Mouse (Mus musculus): ENCODE data around the gene Fbxl15. TPM values are rescaled to one million over a fixed set of nuclear protein-coding genes. Genes with fewer than 3 reads are reported as not detected.
A peak's percentile ranks its signal among the peaks of the same experiment; 100 is the strongest.

The Fbxl15 gene
- polyA plus RNA-seq, 1 experiment: 13.1 TPM

GRCm38 (mm10) chr19:46347936-46348668 is 20.1 kb downstream of the Fbxl15 start:
- peak overlapping the region; percentile 88 for H3ac ChIP-seq (ENCODE audit: control insufficient read depth, insufficient read length, low read depth)
- H3K27me3 ChIP-seq (ENCODE audit: control insufficient read depth, insufficient read depth, insufficient read length): no peaks in the 10 kb centered on the region
- no peaks in the 10 kb centered on the region for H3K36me3 ChIP-seq (ENCODE audit: control insufficient read depth, insufficient read depth)
- TF ChIP-seq FOSL1 (IDR thresholded peaks at IDR 0.05; ENCODE audit: insufficient read depth, low read length, poor library complexity, severe bottlenecking) (no peak), CTCF (IDR thresholded peaks at IDR 0.05; ENCODE audit: control insufficient read depth, insufficient read depth, insufficient read length) (no peak), CEBPB (IDR thresholded peaks at IDR 0.05; ENCODE audit: low read depth) (no peak), MYOG (IDR thresholded peaks at IDR 0.05; ENCODE audit: control insufficient read depth, extremely low read depth, insufficient read length) (no peak), MAX (IDR thresholded peaks at IDR 0.05) (no peak), MYOD1 (IDR thresholded peaks at IDR 0.05; ENCODE audit: control insufficient read depth, insufficient read length, low read depth) (no peak), USF1 (IDR thresholded peaks at IDR 0.05; ENCODE audit: low read depth) (no peak)
- peak overlapping the region; percentile 39 for H3K4me3 ChIP-seq (ENCODE audit: insufficient read depth, poor library complexity, severe bottlenecking)
- H3K79me3 ChIP-seq (ENCODE audit: low read depth): no peaks in the 10 kb centered on the region
- no peaks in the 10 kb centered on the region for H3K79me2 ChIP-seq (ENCODE audit: control insufficient read depth, insufficient read depth)

- no peaks in the 10 kb centered on the region for H3K36me3 ChIP-seq (ENCODE audit: control insufficient read depth, insufficient read depth)
- TF ChIP-seq CTCF (IDR thresholded peaks at IDR 0.05; ENCODE audit: control insufficient read depth, insufficient read depth, insufficient read length): no peak
- TF ChIP-seq MAX (IDR thresholded peaks at IDR 0.05): peak; percentile 87
- no peaks in the 10 kb centered on the region for H3K79me2 ChIP-seq (ENCODE audit: control insufficient read depth, insufficient read depth)
- no peaks in the 10 kb centered on the region for H3K27me3 ChIP-seq (ENCODE audit: control insufficient read depth, insufficient read depth, insufficient read length)
- H3ac ChIP-seq (ENCODE audit: control insufficient read depth, insufficient read length, low read depth): peak overlapping the region; percentile 88
- H3K4me3 ChIP-seq (ENCODE audit: insufficient read depth, poor library complexity, severe bottlenecking): peak overlapping the region; percentile 39
- no peaks in the 10 kb centered on the region for H3K79me3 ChIP-seq (ENCODE audit: low read depth)
Measured at GRCm38 (mm10) chr19:46348761-46349458, 20.9 kb downstream of the Fbxl15 start.

- no peak for TF ChIP-seq MYOG (IDR thresholded peaks at IDR 0.05; ENCODE audit: control insufficient read depth, extremely low read depth, insufficient read length)
- TF ChIP-seq CTCF (IDR thresholded peaks at IDR 0.05; ENCODE audit: control insufficient read depth, insufficient read depth, insufficient read length): no peak
- peak overlapping the region; percentile 39 for H3K4me3 ChIP-seq (ENCODE audit: insufficient read depth, poor library complexity, severe bottlenecking)
- no peaks in the 10 kb centered on the region for H3K27me3 ChIP-seq (ENCODE audit: control insufficient read depth, insufficient read depth, insufficient read length)
- no peaks in the 10 kb centered on the region for H3K79me2 ChIP-seq (ENCODE audit: control insufficient read depth, insufficient read depth)
- no peaks in the 10 kb centered on the region for H3K36me3 ChIP-seq (ENCODE audit: control insufficient read depth, insufficient read depth)
- no peaks in the 10 kb centered on the region for H3K79me3 ChIP-seq (ENCODE audit: low read depth)
- H3ac ChIP-seq (ENCODE audit: control insufficient read depth, insufficient read length, low read depth): no peak overlapping the region
Measured at GRCm38 (mm10) chr19:46349550-46349949, 21.6 kb downstream of the Fbxl15 start.

GRCm38 (mm10) chr19:46350168-46350932 is 22.4 kb downstream of the Fbxl15 start, which contains the start of gene 2310034G01Rik:
Gene 2310034G01Rik, minus strand, starts transcription at chr19:46350302.
- Histone ChIP-seq H3K4me3 (ENCODE audit: insufficient read depth, poor library complexity, severe bottlenecking) (peak within 1 kb of the TSS; percentile 39), H3K79me2 (ENCODE audit: control insufficient read depth, insufficient read depth) (no peaks in the 10 kb centered on the region), H3K27me3 (ENCODE audit: control insufficient read depth, insufficient read depth, insufficient read length) (no peaks in the 10 kb centered on the region), H3ac (ENCODE audit: control insufficient read depth, insufficient read length, low read depth) (peak within 1 kb of the TSS; percentile 88), H3K36me3 (ENCODE audit: control insufficient read depth, insufficient read depth) (no peaks in the 10 kb centered on the region), H3K79me3 (ENCODE audit: low read depth) (no peaks in the 10 kb centered on the region)
- TF ChIP-seq MYOD1 (IDR thresholded peaks at IDR 0.05; ENCODE audit: control insufficient read depth, insufficient read length, low read depth) (no peak), FOSL1 (IDR thresholded peaks at IDR 0.05; ENCODE audit: insufficient read depth, low read length, poor library complexity, severe bottlenecking) (no peak), MAX (IDR thresholded peaks at IDR 0.05) (no peak), CEBPB (IDR thresholded peaks at IDR 0.05; ENCODE audit: low read depth) (no peak), MYOG (IDR thresholded peaks at IDR 0.05; ENCODE audit: control insufficient read depth, extremely low read depth, insufficient read length) (no peak), USF1 (IDR thresholded peaks at IDR 0.05; ENCODE audit: low read depth) (no peak), CTCF (IDR thresholded peaks at IDR 0.05; ENCODE audit: control insufficient read depth, insufficient read depth, insufficient read length) (no peak)

- no peak for TF ChIP-seq CTCF (IDR thresholded peaks at IDR 0.05; ENCODE audit: control insufficient read depth, insufficient read depth, insufficient read length)
- TF ChIP-seq USF1 (IDR thresholded peaks at IDR 0.05; ENCODE audit: low read depth): peak; percentile 40
- no peak overlapping the region for H3K4me3 ChIP-seq (ENCODE audit: insufficient read depth, poor library complexity, severe bottlenecking)
- no peaks in the 10 kb centered on the region for H3K79me3 ChIP-seq (ENCODE audit: low read depth)
- H3K36me3 ChIP-seq (ENCODE audit: control insufficient read depth, insufficient read depth): no peaks in the 10 kb centered on the region
- H3ac ChIP-seq (ENCODE audit: control insufficient read depth, insufficient read length, low read depth): no peak overlapping the region
- H3K27me3 ChIP-seq (ENCODE audit: control insufficient read depth, insufficient read depth, insufficient read length): no peaks in the 10 kb centered on the region
- no peaks in the 10 kb centered on the region for H3K79me2 ChIP-seq (ENCODE audit: control insufficient read depth, insufficient read depth)
Measured at GRCm38 (mm10) chr19:46356701-46357138, 28.7 kb downstream of the Fbxl15 start.
